Mouse (Mus musculus): ENCODE data around the gene Pard3b.
"Not testable (repeated sequence)": the region's sequence is repeated elsewhere in the genome, so short reads cannot be mapped to it uniquely, and the experiment has no call there.

Gene Pard3b

GRCm38 (mm10) chr1:62576939-62577590 is 938.4 kb downstream of the Pard3b start:
- DNase-seq (ENCODE audit: low spot score) = no peak

GRCm38 (mm10) chr1:62579024-62579765 is 940.6 kb downstream of the Pard3b start:
- peak; percentile 32 for DNase-seq (ENCODE audit: low spot score)

GRCm38 (mm10) chr1:62580314-62580935 is 941.8 kb downstream of the Pard3b start:
- DNase-seq (ENCODE audit: low spot score) = no peak

- no peak for DNase-seq (ENCODE audit: low spot score)
Measured at GRCm38 (mm10) chr1:62582476-62582875, 943.9 kb downstream of the Pard3b start.

GRCm38 (mm10) chr1:62587536-62587935 is 948.9 kb downstream of the Pard3b start:
- no peak for DNase-seq (ENCODE audit: low spot score)

GRCm38 (mm10) chr1:62591296-62592031 is 952.8 kb downstream of the Pard3b start:
- DNase-seq (ENCODE audit: low spot score) = peak; percentile 28

GRCm38 (mm10) chr1:62595401-62595800 is 956.8 kb downstream of the Pard3b start:
- no peak for DNase-seq (ENCODE audit: low spot score)

GRCm38 (mm10) chr1:62597751-62598400 is 959.3 kb downstream of the Pard3b start:
- peak; percentile 51 for DNase-seq (ENCODE audit: low spot score)

- no peak for DNase-seq (ENCODE audit: low spot score)
Measured at GRCm38 (mm10) chr1:62598551-62598950, 959.9 kb downstream of the Pard3b start.

GRCm38 (mm10) chr1:62604644-62605043 is 966.0 kb downstream of the Pard3b start:
- not testable (repeated sequence) for DNase-seq (ENCODE audit: low spot score)

- DNase-seq (ENCODE audit: low spot score) = no peak
Measured at GRCm38 (mm10) chr1:62618109-62618665, 979.6 kb downstream of the Pard3b start.

- no peak for DNase-seq (ENCODE audit: low spot score)
Measured at GRCm38 (mm10) chr1:62619456-62619855, 980.8 kb downstream of the Pard3b start.

- DNase-seq (ENCODE audit: low spot score) = no peak
Measured at GRCm38 (mm10) chr1:62622447-62622846, 983.8 kb downstream of the Pard3b start.

GRCm38 (mm10) chr1:62624166-62624565 is 985.5 kb downstream of the Pard3b start:
- no peak for DNase-seq (ENCODE audit: low spot score)

GRCm38 (mm10) chr1:62624836-62625235 is 986.2 kb downstream of the Pard3b start:
- no peak for DNase-seq (ENCODE audit: low spot score)

- no peak for DNase-seq (ENCODE audit: low spot score)
Measured at GRCm38 (mm10) chr1:62625332-62625731, 986.7 kb downstream of the Pard3b start.

GRCm38 (mm10) chr1:62625819-62626505 is 987.3 kb downstream of the Pard3b start:
- DNase-seq (ENCODE audit: low spot score) = no peak

GRCm38 (mm10) chr1:62629952-62630351 is 991.3 kb downstream of the Pard3b start:
- DNase-seq (ENCODE audit: low spot score) = no peak

- DNase-seq (ENCODE audit: low spot score) = no peak
Measured at GRCm38 (mm10) chr1:62631511-62632305, 993.1 kb downstream of the Pard3b start.

GRCm38 (mm10) chr1:62632886-62633285 is 994.3 kb downstream of the Pard3b start:
- no peak for DNase-seq (ENCODE audit: low spot score)
